Mouse (Mus musculus): Measurements from ENCODE around the gene Cfap52.

The Cfap52 gene

DNA sequence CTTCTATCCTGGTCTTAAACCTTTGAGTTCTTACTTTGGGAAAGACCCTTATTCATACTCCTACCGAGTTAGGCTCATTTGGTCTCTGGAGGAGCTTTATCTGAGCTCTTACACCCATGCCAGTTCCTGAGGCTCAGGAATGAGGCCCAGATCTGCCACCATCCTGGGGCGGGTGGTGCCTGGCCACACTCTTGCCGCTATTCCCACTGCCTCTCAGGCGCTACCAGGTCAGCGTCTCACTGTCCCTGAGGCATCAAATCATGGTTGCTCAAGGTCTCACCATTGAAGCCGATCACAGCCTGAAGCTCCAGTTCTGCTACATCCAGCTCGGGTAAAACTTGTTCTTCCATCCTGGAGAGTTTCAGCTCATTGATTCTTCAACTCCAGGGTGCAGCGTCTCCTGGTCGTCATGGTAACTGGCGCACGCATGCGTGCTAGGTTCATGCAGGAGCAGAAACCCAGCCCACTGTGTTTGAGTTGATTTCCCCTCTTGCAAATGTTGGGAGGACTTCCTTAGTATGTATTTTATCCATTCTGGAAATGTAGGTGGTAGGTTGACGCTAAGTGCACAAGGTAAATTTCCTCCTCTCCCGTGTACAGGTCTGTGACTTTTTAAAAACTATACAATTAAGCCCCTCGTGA is at the start of gene Cfap52:
Gene Cfap52, minus strand, starts transcription at position 410 of the 642 bp plus-strand sequence.
- in situ Hi-C loops (cut with MboI; ENCODE audit: unreplicated experiment in 2 of 2): loop anchor here in 1 of 2 experiments (10.0 kb wide), 1 partner anchor 141 kb away; no protein-coding TSS in a partner anchor

DNA sequence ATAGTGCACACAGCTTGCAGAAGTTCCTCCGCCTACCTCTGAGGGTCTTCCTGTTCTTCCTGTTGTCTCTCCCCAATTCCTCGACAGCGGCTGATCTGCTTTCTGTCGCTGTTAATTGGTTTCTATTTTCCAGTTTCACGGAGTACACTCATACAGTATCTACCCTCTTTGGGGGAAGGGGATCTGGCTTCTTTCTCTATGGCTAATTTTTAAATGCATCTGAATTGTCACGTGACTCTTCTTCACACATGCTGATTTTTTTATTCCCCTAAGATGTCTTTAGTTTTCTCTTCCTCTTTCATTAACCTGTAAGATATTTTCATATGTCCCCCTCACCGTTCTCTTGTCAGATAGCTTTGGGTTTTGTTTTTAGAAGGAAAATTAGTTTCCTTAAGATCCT is 46.8 kb upstream of the Cfap52 start:
- in situ Hi-C loops (cut with MboI; ENCODE audit: unreplicated experiment in 2 of 2): loop anchor here in 1 of 2 experiments (5.0 kb wide), 1 partner anchor 190 kb away; no protein-coding TSS in a partner anchor

DNA sequence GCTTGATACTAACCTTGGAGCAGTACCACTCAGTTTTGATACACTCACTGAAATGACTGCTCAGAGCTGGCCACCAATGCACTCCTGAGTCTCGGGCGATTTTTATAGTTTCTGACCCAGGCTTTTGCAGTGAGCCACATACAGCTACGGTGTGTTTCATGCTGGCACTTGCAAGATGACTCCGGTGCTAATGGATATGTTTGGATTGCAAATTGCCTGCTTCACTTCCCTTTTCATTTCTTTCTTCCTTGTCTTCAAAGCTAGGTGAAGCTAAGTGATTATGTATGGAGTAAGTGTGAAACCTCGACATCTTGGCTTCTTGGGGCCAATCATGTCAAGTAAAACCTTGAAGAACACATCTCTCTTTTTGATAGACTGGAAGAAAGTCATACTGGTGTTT is 43.9 kb upstream of the Cfap52 start:
- in situ Hi-C loops (cut with MboI; ENCODE audit: unreplicated experiment in 2 of 2): loop anchor here in 1 of 2 experiments (10.0 kb wide), 1 partner anchor 215 kb away; no protein-coding TSS in a partner anchor

DNA sequence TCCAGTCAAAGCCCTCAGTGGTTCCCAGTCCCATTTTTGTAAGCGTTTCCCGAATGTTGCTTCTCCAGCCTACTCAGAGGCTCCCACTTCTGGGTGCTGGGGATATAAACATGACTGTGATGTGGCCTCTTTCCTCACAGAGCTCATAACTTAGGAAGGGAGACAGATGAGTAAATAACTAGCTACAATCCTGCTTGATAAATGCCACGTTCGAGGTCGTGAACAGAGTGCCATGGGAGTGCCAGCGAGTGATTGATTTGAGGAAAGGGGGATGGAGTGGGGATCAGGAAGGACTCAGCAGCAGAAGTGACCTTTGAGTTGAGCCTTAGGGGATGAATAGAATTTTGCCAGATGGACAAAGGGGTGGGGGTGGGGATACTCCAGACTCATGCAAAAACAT is 42.2 kb upstream of the Cfap52 start:
- in situ Hi-C loops (cut with MboI; ENCODE audit: unreplicated experiment in 2 of 2): loop anchor here in 1 of 2 experiments (10.0 kb wide), 1 partner anchor 217 kb away; no protein-coding TSS in a partner anchor

DNA sequence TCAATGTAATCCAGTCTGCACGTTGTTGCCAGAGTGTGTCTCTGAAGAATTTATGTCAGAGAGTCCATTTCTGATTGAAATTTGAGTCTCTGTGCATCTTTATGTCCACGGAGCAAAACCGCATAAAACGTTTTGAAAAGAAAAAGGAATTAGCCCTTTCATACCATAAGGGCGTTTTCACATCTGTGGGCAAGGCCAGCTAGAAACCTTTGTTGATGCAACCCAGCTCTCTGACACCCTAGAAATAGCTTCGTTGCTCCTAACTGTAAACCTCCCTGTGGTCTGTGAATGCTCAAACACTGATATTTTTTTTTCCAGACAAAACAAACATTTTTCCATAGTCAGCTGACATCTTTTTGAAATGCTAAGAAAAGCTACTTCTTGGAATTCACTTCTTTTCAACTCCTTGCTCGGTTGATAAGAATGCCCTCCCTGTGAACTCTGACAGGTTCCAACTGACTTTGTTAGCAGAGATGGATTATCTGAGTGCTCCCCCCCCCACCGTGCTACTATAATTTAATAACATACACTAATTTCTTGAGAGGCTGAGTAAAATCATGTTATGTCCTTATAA is 40.9 kb upstream of the Cfap52 start:
- in situ Hi-C loops (cut with MboI; ENCODE audit: unreplicated experiment in 2 of 2): loop anchor here in 1 of 2 experiments (10.0 kb wide), 1 partner anchor 218 kb away; no protein-coding TSS in a partner anchor

DNA sequence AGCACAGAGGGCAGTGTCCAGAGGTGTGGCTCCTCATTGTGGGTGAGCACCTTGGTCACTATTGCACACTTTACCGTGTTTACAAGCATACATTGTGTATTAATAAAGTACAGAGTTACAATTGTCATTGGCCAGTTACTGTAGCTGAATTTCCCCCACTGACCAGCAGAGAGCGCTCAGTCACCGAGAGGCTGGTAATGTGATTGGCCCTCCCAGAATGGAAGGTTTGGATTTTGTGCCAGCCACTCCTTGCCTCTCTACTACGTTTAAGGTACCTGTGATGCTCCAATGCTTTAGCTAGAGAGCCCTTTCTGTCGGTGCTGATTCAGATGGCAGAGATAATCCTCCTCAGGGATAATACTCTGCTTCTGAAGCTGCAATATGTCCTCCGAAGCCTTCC is 38.7 kb upstream of the Cfap52 start:
- in situ Hi-C loops (cut with MboI; ENCODE audit: unreplicated experiment in 2 of 2): loop anchor here (5.0 to 10.0 kb wide), 3 partner anchors 221 to 553 kb away; partner anchors contain the start of gene Mfsd6l (in 1 of the 2)

DNA sequence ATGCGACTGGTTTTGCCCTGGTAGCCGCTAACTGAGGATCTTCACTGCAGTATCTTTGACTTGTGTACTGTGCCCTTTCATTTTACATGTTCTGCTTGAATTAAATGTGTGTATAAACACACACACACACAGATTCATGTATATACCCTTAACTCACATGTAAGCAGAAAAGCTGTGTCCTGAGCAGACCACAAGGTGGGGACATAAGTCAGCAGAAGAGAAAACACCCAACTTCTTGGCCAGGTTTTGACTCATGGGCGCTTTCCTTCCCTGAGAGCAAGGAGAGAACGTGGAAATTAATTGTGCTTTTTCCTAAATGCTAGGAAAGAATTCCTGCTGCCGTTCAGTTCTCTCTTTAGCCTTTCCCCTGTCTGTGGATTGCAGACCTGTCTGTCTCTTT is 34.2 kb upstream of the Cfap52 start:
- in situ Hi-C loops (cut with MboI; ENCODE audit: unreplicated experiment in 2 of 2): loop anchor here (5.0 to 25.0 kb wide), 6 partner anchors 225 to 813 kb away; partner anchors contain the start of gene Mfsd6l (in 2 of the 2)

DNA sequence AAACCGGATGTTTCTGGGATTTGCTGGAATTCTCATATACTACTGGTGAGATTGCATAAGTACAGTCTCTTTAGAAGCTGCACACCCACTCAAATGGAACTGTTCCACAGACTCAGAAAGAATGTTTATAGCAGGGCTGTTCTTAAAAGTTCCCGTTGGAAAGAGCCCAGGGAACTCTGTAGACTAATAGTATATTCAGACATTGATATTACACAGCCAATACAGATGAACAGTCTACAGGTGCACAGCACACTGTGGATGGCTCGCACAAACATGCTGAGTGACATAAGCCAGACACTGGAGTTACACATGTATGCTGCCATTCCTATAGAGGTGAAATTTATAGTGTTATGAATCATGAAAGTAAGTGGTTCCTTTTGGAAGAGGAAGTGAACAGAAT is 33.5 kb upstream of the Cfap52 start:
- in situ Hi-C loops (cut with MboI; ENCODE audit: unreplicated experiment in 2 of 2): loop anchor here (10.0 to 25.0 kb wide), 3 partner anchors 556 to 813 kb away; partner anchors contain the start of gene Mfsd6l (in 1 of the 2)

DNA sequence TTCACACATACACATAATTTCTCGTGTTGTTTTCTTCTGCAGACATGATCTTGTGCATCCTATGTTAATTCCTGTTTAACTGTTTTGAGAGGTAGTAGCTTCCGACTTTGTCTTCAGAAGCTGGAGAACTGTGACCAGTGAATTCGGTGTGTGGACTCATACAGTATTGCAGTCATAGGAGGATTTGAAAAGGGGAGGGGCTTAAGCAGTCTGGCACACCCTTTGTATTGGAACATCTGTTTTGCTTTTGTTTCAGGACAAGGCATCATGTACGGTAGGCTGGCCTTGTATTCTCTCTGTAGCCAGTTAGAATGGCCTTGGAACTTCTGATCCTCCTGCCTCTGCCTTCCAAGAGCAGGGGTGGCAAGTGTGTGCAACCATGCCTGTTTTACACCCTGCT is 30.5 kb upstream of the Cfap52 start:
- in situ Hi-C loops (cut with MboI; ENCODE audit: unreplicated experiment in 2 of 2): loop anchor here (10.0 to 25.0 kb wide), 3 partner anchors 559 to 816 kb away; partner anchors contain the start of gene Mfsd6l (in 1 of the 2)

DNA sequence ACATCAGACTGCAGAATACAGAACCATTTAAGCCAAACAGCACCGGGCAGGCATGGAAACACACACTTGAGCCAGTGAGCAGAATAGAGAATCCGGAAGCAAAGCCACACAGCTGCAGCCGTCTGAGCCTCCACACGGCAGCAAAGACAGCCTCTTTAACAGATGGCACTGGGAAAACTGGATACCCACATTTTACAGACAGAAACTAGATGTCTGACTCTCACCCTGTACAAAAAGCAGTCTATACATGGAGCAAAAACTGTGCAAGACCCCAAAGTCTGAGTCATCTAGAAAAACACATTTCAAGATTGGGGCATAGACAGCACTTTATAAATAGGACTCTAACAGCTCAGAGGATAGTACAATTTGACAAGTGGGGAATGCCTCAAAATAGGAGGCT is 25.8 kb upstream of the Cfap52 start:
- in situ Hi-C loops (cut with MboI; ENCODE audit: unreplicated experiment in 2 of 2): loop anchor here (10.0 to 25.0 kb wide), 3 partner anchors 564 to 821 kb away; partner anchors contain the start of gene Mfsd6l (in 1 of the 2)

DNA sequence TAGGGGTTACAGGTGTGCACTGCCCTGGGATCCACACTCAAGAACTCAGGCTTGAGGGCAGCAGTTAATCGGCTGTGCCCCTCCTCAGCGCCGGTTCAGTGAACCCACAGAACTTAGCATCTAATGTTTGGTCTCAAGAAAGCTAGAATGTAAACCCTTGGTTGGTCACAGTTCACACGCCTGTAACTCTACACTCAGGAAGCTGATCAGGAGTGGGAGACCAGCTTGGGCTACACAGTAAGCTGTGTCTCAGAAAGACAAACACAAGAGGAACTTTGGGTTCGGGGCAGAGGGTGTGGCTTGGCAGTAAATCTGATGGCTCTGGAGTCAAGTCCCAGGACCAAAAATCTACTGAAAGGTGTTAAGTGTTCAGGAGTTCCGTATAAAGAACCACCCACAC is 18.1 kb upstream of the Cfap52 start:
- in situ Hi-C loops (cut with MboI; ENCODE audit: unreplicated experiment in 2 of 2): loop anchor here (25.0 kb wide), 2 partner anchors 754 to 829 kb away; no protein-coding TSS in a partner anchor

DNA sequence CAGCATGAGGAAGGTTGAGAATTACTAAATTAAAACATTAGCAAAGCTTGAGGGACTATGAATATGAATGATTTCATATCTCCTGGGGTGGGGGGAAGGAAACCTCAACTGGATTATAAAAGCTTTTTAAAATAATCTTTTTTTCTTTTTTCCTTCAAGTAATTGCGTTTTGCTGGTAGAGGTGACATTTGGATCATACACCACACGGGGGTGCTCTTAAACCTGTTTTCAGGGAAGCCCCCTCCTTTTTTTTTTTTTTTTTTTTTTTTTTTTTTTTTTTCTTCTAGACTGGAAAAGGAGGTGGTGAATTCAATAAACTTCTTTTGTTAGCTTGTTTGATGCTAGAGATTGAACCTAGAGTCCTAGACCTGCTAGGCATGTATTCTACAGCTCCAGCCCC is 9.8 kb upstream of the Cfap52 start:
- in situ Hi-C loops (cut with MboI; ENCODE audit: unreplicated experiment in 2 of 2): loop anchor here (25.0 kb wide), 2 partner anchors 762 to 837 kb away; no protein-coding TSS in a partner anchor

DNA sequence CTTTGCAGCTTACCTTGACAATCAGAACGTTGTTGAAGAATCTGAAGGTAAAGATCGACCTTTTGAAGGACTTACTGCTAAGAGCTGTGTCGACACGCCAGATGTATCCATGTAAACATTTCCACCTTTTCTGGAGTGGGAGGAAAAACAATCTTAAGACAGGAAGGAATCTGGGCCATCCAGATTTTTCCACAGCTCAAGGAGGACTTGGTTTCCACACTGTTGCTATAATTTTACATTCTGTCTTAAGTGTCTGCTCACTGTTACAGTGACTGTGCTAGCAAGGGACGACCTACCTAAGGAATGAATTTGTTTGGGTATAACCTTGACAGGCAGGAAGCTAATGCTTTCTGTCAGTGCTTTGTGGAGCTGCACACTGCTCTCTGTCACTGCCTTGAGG is 7.8 kb upstream of the Cfap52 start:
- in situ Hi-C loops (cut with MboI; ENCODE audit: unreplicated experiment in 2 of 2): no loop called here

DNA sequence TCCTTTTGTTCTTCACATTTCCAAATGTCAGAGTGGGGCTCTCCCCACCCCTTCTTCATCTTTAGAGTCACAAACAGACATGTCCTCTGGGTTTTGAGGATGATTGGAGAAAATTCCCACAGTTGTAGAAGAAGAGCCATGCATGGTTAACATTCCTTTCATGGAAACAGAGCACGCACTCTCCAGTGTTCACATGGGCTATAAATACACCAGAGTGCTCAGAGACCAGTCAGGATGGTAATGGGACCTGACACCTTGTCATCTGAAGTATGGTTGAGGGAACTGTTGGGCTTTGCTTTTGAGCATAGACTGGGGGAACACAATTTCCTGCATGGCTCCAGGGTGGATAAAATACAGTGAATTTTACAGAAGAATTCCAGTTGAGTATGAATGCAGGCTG is 7.2 kb upstream of the Cfap52 start:
- in situ Hi-C loops (cut with MboI; ENCODE audit: unreplicated experiment in 2 of 2): no loop called here

DNA sequence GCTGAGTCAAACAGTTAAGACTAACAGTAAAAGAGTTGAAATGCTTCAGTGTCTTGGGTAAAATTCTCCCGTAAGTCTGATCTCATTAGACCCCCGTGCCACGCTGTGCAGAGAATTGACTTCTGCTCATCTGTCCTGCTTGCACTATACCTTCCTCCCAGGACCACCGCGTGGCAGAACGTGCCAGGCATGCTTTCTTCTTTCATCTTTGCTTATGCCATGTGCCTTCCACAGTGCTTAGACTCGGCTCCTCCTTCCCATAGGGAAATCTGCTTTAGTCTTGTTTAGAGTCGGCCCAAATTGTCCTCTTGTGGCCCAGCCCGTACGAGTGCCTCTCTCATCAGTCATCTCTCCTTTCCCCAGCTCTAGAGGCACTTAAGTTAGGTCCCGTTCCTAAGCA is 2.4 kb upstream of the Cfap52 start:
- in situ Hi-C loops (cut with MboI; ENCODE audit: unreplicated experiment in 2 of 2): loop anchor here in 1 of 2 experiments (10.0 kb wide), 1 partner anchor 143 kb away; no protein-coding TSS in a partner anchor

DNA sequence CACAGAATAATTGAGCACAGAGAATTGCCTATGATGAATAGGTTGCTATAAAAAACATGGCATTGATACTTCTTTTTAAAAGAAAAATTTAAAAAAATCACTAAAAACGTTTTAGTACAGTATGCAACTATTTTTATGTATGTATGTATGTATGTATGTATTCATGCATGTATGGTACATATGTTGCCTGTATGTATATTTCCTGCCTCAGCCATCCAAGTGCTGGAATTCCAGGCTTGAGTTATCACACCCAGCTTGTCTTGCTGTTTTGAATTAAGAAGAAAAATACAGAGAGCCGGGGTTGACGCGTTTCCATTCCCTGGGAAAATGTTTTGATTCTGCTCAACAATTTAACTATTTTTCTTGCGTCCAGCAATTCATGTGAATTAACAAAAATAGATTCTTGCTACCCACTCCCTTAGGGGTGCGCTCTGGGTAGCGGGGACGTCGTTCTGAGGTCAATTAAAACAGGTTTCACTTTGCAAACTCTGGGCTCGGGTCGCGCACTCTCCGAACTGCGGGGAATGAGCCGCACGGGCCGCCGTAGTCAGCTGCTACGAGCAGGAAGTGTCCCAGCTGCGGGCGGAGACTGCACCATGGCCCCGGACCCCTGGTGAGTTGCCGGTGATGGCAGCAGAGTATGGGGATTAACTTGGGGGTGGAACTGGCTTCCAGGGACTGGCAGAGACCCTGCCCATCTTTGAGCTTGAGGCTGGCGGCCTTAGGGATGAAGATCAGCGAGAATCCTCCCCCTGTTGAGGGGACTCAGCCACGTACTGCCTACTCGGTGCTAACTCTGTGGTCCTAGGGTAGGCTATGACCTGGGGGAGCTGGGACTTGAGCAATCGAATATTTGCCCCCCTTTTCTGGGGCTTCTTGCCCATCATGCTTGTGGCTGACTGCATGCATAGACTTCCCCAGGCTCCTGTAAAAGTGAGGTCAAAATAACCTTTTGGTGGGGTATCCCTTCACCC is 741 bp upstream of the Cfap52 start, which contains the start of gene Stx8:
Gene Stx8, plus strand, starts transcription at position 289 of the 974 bp plus-strand sequence.
- in situ Hi-C loops (cut with MboI; ENCODE audit: unreplicated experiment in 2 of 2): loop anchor here in 1 of 2 experiments (10.0 kb wide), 1 partner anchor 141 kb away; no protein-coding TSS in a partner anchor

DNA sequence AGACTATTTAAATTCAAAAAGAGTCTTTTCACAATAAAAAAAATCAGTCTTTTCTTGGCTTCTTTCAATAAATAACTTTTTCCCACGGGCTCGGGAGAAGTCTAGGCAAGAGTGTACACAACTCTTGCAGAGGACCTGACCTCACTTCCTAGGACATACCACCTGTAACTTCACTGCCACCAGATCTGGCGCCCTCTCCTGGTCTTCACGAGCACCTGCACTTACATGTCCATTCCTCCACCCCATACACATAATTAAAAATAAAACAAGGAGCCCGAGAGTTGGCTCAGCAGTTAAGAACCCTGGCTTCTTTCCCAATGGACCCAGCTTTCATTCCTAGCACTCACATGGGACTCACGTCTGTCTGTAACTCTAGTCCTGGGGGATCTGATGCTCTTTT is 1.3 kb downstream of the Cfap52 start:
- in situ Hi-C loops (cut with MboI; ENCODE audit: unreplicated experiment in 2 of 2): loop anchor here in 1 of 2 experiments (10.0 kb wide), 1 partner anchor 139 kb away; no protein-coding TSS in a partner anchor

DNA sequence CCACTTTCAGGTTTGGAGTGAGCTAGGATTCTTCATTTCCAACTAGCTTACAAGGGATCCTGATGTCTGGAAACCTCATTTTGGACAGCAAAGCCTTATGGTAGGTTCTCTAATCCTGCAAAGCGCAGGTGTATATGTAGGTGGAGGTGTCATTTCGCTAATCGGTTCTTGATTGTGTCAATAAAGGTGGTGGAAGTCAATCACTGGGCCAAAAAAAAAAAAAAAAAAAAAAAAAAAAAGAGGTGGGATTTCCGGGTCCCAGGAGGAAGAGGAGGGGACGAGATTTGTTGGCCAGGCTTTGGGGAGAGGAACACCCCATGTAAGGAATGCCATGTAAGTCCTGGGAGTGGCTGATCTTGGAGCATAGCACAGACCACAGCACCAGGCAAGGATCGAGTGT is 11.0 kb downstream of the Cfap52 start:
- in situ Hi-C loops (cut with MboI; ENCODE audit: unreplicated experiment in 2 of 2): no loop called here

DNA sequence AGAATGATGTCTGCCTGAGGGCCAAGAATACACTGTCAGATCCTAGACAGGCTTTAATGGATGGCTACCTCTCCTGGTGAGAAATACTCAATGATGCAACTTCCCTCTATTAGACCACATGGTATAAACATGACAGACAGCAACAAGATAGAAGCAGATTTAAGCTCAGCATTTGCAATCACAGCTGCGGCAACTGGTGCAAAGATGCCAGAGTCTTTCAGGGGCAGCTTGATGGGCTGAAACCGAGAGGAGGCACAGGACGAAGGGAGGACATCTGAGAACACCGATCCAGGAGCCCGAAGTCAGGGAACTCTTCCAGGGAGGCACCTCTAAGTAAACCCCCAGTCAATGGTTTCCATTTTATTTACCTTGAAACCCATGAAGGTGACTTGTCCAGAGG is 11.8 kb downstream of the Cfap52 start:
- in situ Hi-C loops (cut with MboI; ENCODE audit: unreplicated experiment in 2 of 2): no loop called here

DNA sequence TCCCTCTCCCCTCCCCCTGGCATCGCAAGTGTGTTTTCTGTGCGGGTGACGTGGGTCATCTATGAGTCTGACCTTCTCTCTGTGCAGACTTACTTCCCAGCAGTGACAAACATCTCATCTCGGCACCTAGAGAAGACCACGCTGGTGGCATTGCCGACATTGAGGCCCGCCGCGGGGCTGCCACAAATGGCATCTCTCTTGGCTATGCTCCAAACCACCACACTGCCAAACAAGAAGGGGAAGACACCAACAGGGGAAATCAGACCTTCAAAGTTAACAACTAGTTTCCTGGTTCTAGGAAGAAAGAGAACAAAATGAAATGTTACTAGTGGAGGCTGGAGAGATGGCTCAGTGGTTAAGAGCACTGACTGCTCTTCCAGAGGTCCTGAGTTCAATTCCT is 16.0 kb downstream of the Cfap52 start:
- in situ Hi-C loops (cut with MboI; ENCODE audit: unreplicated experiment in 2 of 2): loop anchor here in 1 of 2 experiments (25.0 kb wide), 1 partner anchor 1213 kb away; the partner anchor contains the start of gene Alox12b
